Comparison of ENCODE assay signal across 8 mouse cellular contexts in genomic region chr17:46029052-46029553, GRCm38 (mm10). TPM values are rescaled to one million over a fixed set of nuclear protein-coding genes. Genes with fewer than 3 reads are reported as not detected.
DNase-seq lines count a peak whose midpoint lies in the region; ATAC-seq and TF ChIP-seq lines count a peak whose summit lies in the region.

No protein-coding gene starts in this region.

- peak overlapping the region; percentile 91 for H3K4me3 ChIP-seq in lung, postnatal 0 days (ENCODE audit: low read depth, low read length)
- peak overlapping the region; percentile 88 for H3K4me3 ChIP-seq in forebrain, embryonic 12.5 days (replicated peaks)
- H3K4me3 ChIP-seq in limb, embryonic 10.5 days, result peak overlapping the region; percentile 86
- peak overlapping the region; percentile 59 for H3K4me3 ChIP-seq in olfactory bulb, adult 2 months (ENCODE audit: insufficient read depth, low read depth, low read length)

- H3K27me3 ChIP-seq in lung, postnatal 0 days (replicated peaks; ENCODE audit: insufficient read depth, low read length), result no peaks in the 10 kb centered on the region
- H3K27me3 ChIP-seq in forebrain, embryonic 12.5 days, result peaks cover 4% of the 10 kb centered on the region; the same call in 1 of the 2 replicates
- peaks cover 9% of the 10 kb centered on the region for H3K27me3 ChIP-seq in limb, embryonic 10.5 days (ENCODE audit: low read depth, poor library complexity, severe bottlenecking)

- peaks cover 34% of the 10 kb centered on the region for H3K4me1 ChIP-seq in lung, postnatal 0 days (ENCODE audit: insufficient read depth, low read depth, low read length)
- H3K4me1 ChIP-seq in forebrain, embryonic 12.5 days, result peaks cover 56% of the 10 kb centered on the region
- H3K4me1 ChIP-seq in limb, embryonic 10.5 days, result peaks cover 68% of the 10 kb centered on the region
- H3K4me1 ChIP-seq in olfactory bulb, adult 2 months (ENCODE audit: control insufficient read depth, insufficient read depth, low read length), result peaks cover 27% of the 10 kb centered on the region

- peak overlapping the region; percentile 97 for H3K27ac ChIP-seq in lung, postnatal 0 days (ENCODE audit: low read length)
- no peak overlapping the region for H3K27ac ChIP-seq in forebrain, embryonic 12.5 days
- H3K27ac ChIP-seq in limb, embryonic 10.5 days, result peak overlapping the region; percentile 98
- H3K27ac ChIP-seq in olfactory bulb, adult 2 months (ENCODE audit: insufficient read depth, low read depth, low read length), result no peak overlapping the region

- TF ChIP-seq POLR2A in olfactory bulb, adult 2 months (IDR thresholded peaks at IDR 0.05; ENCODE audit: insufficient read depth, low read depth, low read length), result no peak

- peak overlapping the region; percentile 79 for H3K4me2 ChIP-seq in lung, postnatal 0 days (replicated peaks; ENCODE audit: low read depth, low read length)
- peak overlapping the region; percentile 86 for H3K4me2 ChIP-seq in forebrain, embryonic 12.5 days

- H3K9me3 ChIP-seq in lung, postnatal 0 days (ENCODE audit: low read length), result no peaks in the 10 kb centered on the region
- no peaks in the 10 kb centered on the region for H3K9me3 ChIP-seq in forebrain, embryonic 12.5 days
- H3K9me3 ChIP-seq in limb, embryonic 10.5 days (replicated peaks), result no peaks in the 10 kb centered on the region

- ATAC-seq in lung, postnatal 0 days, result no peak
- no peak for ATAC-seq in forebrain, embryonic 12.5 days (ENCODE audit: low FRiP score)

- intact Hi-C loops in left cerebral cortex, postnatal 36 days (cut with DNase I), result loop anchor here (5.0 kb wide), 1 partner anchor 222 kb away; no protein-coding TSS in a partner anchor

- no peak for TF ChIP-seq CTCF in lung, postnatal 0 days (IDR thresholded peaks at IDR 0.05)
- TF ChIP-seq CTCF in olfactory bulb, adult 2 months (IDR thresholded peaks at IDR 0.05; ENCODE audit: insufficient read depth, low read depth, low read length), result no peak

- no peak for DNase-seq in lung, postnatal 0 days (ENCODE audit: low spot score)
- no peak for DNase-seq in lung, postnatal 14 days
- peak; percentile 39 for DNase-seq in limb, embryonic 10.5 days (ENCODE audit: low spot score)
- DNase-seq in layer of hippocampus, adult 18-20 months (ENCODE audit: low spot score in 2 of 2), result no peak
- no peak for DNase-seq in spleen, postnatal 10 days (ENCODE audit: low spot score in 2 of 2)
- DNase-seq in left cerebral cortex, postnatal 36 days (ENCODE audit: low spot score in 2 of 2), result no peak

- 46% methylated on average over 2 of the region's 2 CpGs for WGBS in lung, postnatal 0 days
- 56% methylated on average over 2 of the region's 2 CpGs for WGBS in forebrain, embryonic 12.5 days
- WGBS in limb, embryonic 10.5 days, result 50% methylated on average over 2 of the region's 2 CpGs
- 64% methylated on average over 2 of the region's 2 CpGs for WGBS in olfactory bulb, adult 2 months

- TF ChIP-seq EP300 in lung, postnatal 0 days (IDR thresholded peaks at IDR 0.05), result no peak

- H3K36me3 ChIP-seq in lung, postnatal 0 days (ENCODE audit: insufficient read depth, low read length), result peaks cover 6% of the 10 kb centered on the region
- H3K36me3 ChIP-seq in forebrain, embryonic 12.5 days (replicated peaks), result peaks cover 19% of the 10 kb centered on the region
- peaks cover 44% of the 10 kb centered on the region for H3K36me3 ChIP-seq in limb, embryonic 10.5 days

- H3K9ac ChIP-seq in lung, postnatal 0 days (replicated peaks; ENCODE audit: low read depth), result peak overlapping the region; percentile 84
- H3K9ac ChIP-seq in forebrain, embryonic 12.5 days, result peak overlapping the region; percentile 94

RNA-seq across cellular contexts. Expression of gene Vegfa, which starts 3.1 kb away (rescaled TPM):
- 21.4 and 31.9 TPM in 2 replicates for polyA plus RNA-seq in lung, postnatal 0 days (2015; fragmentation: Nextera tagmentation; extraction: Ambion mirVana)
- polyA plus RNA-seq in forebrain, embryonic 12.5 days (2016; fragmentation: Nextera tagmentation; extraction: Ambion mirVana), result 4.1 TPM in 2 replicates
- polyA plus RNA-seq in limb, embryonic 10.5 days (2016; fragmentation: Nextera tagmentation; extraction: Ambion mirVana), result 2.0 and 3.1 TPM in 2 replicates
- polyA plus RNA-seq in olfactory bulb, adult 2 months (2012; ENCODE audit: insufficient read depth, insufficient read length, low replicate concordance, missing spikeins), result not detected in 2 replicates
- total RNA-seq in layer of hippocampus, adult 18-20 months (2021), result 10 to 100 TPM; 61.8 to 68.9 TPM
- total RNA-seq in left cerebral cortex, postnatal 36 days (2021), result 100 to 1,000 TPM in 1 of 2 experiments, 10 to 100 TPM in 1; 70.0 to 117 TPM

Comparison
In these comparisons a context has a peak if more than half of its experiments do, and no peak if none do; other contexts are left out.
1. H3K27ac ChIP-seq: peak in lung, postnatal 0 days (single experiment) and limb, embryonic 10.5 days (single experiment); none in forebrain, embryonic 12.5 days (single experiment) and olfactory bulb, adult 2 months (single experiment).
2. Peak in every context shown above with its lines, with median percentiles within 50 percentile points of each other: H3K4me3 ChIP-seq.